Mouse (Mus musculus): ENCODE results near the gene Klra4.
"Not testable (repeated sequence)": the region's sequence is repeated elsewhere in the genome, so short reads cannot be mapped to it uniquely, and the experiment has no call there.

Gene Klra4

GRCm38 (mm10) chr6:130067171-130067570, at the start of gene Klra4:
Gene Klra4, minus strand, starts transcription at chr6:130067271.
- not testable (repeated sequence) for DNase-seq

GRCm38 (mm10) chr6:130110485-130110884, 43.4 kb upstream of the Klra4 start:
- no peak for DNase-seq

GRCm38 (mm10) chr6:130102743-130103142, 35.7 kb upstream of the Klra4 start:
- not testable (repeated sequence) for DNase-seq

GRCm38 (mm10) chr6:130092336-130092948, 25.4 kb upstream of the Klra4 start:
- DNase-seq = no peak

- DNase-seq = no peak
Observed at GRCm38 (mm10) chr6:130065196-130065595, 1.9 kb downstream of the Klra4 start.

GRCm38 (mm10) chr6:130035146-130035545, 31.9 kb downstream of the Klra4 start:
- not testable (repeated sequence) for DNase-seq

- DNase-seq = not testable (repeated sequence)
Observed at GRCm38 (mm10) chr6:130031493-130032089, 35.5 kb downstream of the Klra4 start.

GRCm38 (mm10) chr6:130026854-130027253, 40.2 kb downstream of the Klra4 start, which contains the start of gene Klra6:
Gene Klra6, minus strand, starts transcription at chr6:130026954.
- DNase-seq = no peak
